Mouse (Mus musculus): ENCODE data around the gene Gm14851. TPM values are rescaled to one million over a fixed set of nuclear protein-coding genes. Genes with fewer than 3 reads are reported as not detected.

Gm14851 gene
- not detected in 4 replicates for total RNA-seq (2023; ENCODE audit: inconsistent age)

DNA sequence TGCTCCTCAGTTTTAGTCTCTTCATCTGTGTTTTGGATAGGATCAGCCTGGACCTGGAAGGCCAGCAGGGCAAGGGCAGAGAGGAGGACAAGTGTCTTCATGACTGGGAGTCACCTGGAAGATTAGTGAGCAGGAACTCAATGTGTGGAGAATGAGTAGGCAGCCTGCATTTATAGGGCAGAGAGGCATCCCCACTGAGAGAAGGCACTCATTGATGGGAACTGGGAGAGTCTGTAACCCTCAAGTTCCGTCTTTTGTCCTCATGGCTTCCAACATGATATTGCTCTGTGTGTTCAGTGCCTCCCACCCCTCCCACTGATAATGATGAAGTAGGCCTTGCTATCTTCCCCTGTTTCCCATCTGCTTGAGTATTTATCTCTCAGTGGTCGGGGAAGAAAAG is at the start of gene Gm14851:
Gm14851 (minus strand) TSS at position 101 of the 400 bp plus-strand sequence.

DNA sequence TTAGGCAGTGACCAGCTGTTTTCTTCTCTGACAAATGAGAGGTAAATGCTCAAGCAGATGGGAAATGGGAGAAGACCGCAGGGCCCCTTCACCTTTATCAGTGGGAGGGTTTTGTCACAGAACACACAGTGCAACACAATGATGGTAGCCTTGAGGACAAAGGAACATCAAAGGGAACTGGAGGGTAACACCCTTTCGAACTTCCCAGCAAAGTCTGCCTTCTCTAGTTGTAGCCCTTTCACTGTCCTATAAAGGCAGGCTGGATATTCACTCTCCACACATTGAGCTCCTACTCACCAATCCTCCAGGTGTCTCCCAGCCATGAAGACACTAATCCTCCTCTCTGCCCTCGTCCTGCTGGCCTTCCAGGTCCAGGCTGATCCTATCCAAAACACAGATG is 38.5 kb upstream of the Gm14851 start, which contains the start of gene Defa30:
Defa30 (plus strand) TSS at position 301 of the 400 bp plus-strand sequence.

GRCm38 (mm10) chr8:21084142-21084541 is 11.7 kb downstream of the Gm14851 start, which contains the start of gene Defa25:
Gene Defa25, plus strand, starts transcription at chr8:21084442.

GRCm38 (mm10) chr8:21064738-21065137 is 31.1 kb downstream of the Gm14851 start, which contains the start of gene Defa35:
Gene Defa35, plus strand, starts transcription at chr8:21065038.

DNA sequence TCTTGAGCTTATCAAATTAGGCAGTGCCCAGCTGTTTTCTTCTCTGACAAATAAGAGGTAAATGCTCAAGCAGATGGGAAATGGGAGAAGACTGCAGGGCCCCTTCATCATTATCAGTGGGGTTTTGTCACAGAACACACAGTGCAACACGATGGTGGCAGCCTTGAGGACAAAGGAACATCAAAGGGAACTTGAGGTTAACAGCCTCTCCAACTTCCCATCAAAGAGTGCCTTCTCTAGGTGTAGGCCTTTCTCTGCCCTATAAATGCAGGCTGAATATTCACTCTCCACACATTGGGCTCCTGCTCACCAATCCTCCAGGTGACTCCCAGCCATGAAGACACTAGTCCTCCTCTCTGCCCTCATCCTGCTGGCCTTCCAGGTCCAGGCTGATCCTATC is 41.1 kb downstream of the Gm14851 start, which contains the start of gene Defa23:
Defa23 (plus strand) TSS at position 301 of the 400 bp plus-strand sequence.

Other genes starting within 250 kb of the Gm14851 start
- gene Defb33, start 203.4 kb downstream of the Gm14851 start, total RNA-seq (2023; ENCODE audit: inconsistent age) = not detected in 4 replicates
- gene Gm15056, start 193.4 kb downstream of the Gm14851 start, total RNA-seq (2023; ENCODE audit: inconsistent age) = not detected in 4 replicates
- gene Gm6040, start 174.0 kb downstream of the Gm14851 start, total RNA-seq (2023; ENCODE audit: inconsistent age) = not detected in 4 replicates
- not detected in 4 replicates for gene AY761185, start 151.3 kb downstream of the Gm14851 start, total RNA-seq (2023; ENCODE audit: inconsistent age)
- not detected in 4 replicates for gene Defa21, start 70.5 kb downstream of the Gm14851 start, total RNA-seq (2023; ENCODE audit: inconsistent age)
- gene Defa23, start 41.0 kb downstream of the Gm14851 start, total RNA-seq (2023; ENCODE audit: inconsistent age) = not detected in 4 replicates
- gene Defa35, start 31.0 kb downstream of the Gm14851 start, total RNA-seq (2023; ENCODE audit: inconsistent age) = not detected in 4 replicates
- gene Defa25, start 11.6 kb downstream of the Gm14851 start, total RNA-seq (2023; ENCODE audit: inconsistent age) = not detected in 4 replicates
- not detected in 4 replicates for gene Defa30, start 38.6 kb upstream of the Gm14851 start, total RNA-seq (2023; ENCODE audit: inconsistent age)
- gene Defa22, start 66.2 kb upstream of the Gm14851 start, total RNA-seq (2023; ENCODE audit: inconsistent age) = not detected in 4 replicates
- not detected in 4 replicates for gene Defa31, start 95.6 kb upstream of the Gm14851 start, total RNA-seq (2023; ENCODE audit: inconsistent age)
- not detected in 4 replicates for gene Gm15293, start 105.5 kb upstream of the Gm14851 start, total RNA-seq (2023; ENCODE audit: inconsistent age)
- gene Gm15292, start 153.7 kb upstream of the Gm14851 start, total RNA-seq (2023; ENCODE audit: inconsistent age) = not detected in 4 replicates
- gene Defa27, start 219.5 kb upstream of the Gm14851 start, total RNA-seq (2023; ENCODE audit: inconsistent age) = not detected in 4 replicates
- gene Defa29, start 231.0 kb upstream of the Gm14851 start, total RNA-seq (2023; ENCODE audit: inconsistent age) = not detected in 4 replicates